Mouse (Mus musculus) kidney, embryonic 16.5 days (tissue): ENCODE data around the gene Mvb12a. TPM values are rescaled to one million over a fixed set of nuclear protein-coding genes. Genes with fewer than 3 reads are reported as not detected.

Experiments used
- ATAC-seq: fragments of 200-750 bp; cut with Nextera tagmentation; 2 replicates; pipeline ENCODE4 v1.8.0; 2017; ENCODE audit warnings: moderate TSS enrichment; ENCODE audit not compliant: low FRiP score, low TSS enrichment
- H3K27ac ChIP-seq: fragments of 300-500 bp; sonication (generic); 2 replicates; pipeline ENCODE4 v1.5.1; 2014; ENCODE audit warnings: low read length
- H3K27me3 ChIP-seq: fragments of 300-500 bp; sonication (generic); 2 replicates; pipeline ENCODE4 v1.6.1; 2014; ENCODE audit warnings: low read length, control low read depth, mixed read lengths; ENCODE audit not compliant: insufficient read depth
- H3K36me3 ChIP-seq: fragments of 300-500 bp; sonication (generic); 2 replicates; pipeline ENCODE4 v1.6.1; 2014; ENCODE audit warnings: low read length, control low read depth, mixed read lengths; ENCODE audit not compliant: insufficient read depth
- H3K4me1 ChIP-seq: fragments of 300-500 bp; sonication (generic); 2 replicates; pipeline ENCODE4 v1.6.1; 2014; ENCODE audit warnings: low read length, control low read depth, mixed read lengths; ENCODE audit not compliant: insufficient read depth
- H3K4me2 ChIP-seq: fragments of 300-500 bp; sonication (generic); replicated peaks from 2 replicates; pipeline ENCODE4 v1.6.1; 2014; ENCODE audit warnings: low read depth, low read length
- H3K4me3 ChIP-seq: fragments of 300-500 bp; sonication (generic); 2 replicates; pipeline ENCODE4 v1.5.1; 2014; ENCODE audit warnings: mild to moderate bottlenecking, low read length
- H3K9ac ChIP-seq: fragments of 300-500 bp; sonication (generic); replicated peaks from 2 replicates; pipeline ENCODE4 v1.6.1; 2014; ENCODE audit warnings: low read length
- H3K9me3 ChIP-seq: fragments of 300-500 bp; sonication (generic); 2 replicates; pipeline ENCODE4 v1.6.1; 2016; ENCODE audit warnings: low read length, control low read depth
- WGBS: fragments of 180-500 bp; shearing (Covaris S2); extraction: QIAGEN DNeasy Blood & Tissue Kit; methylation state at CpG from one replicate; pipeline ENCODE4 v1.1.7; 2014; 5-methylcytosine and 5-hydroxymethylcytosine counted together
- polyA plus RNA-seq: library from polyadenylated mRNA; unstranded; fragments of >200 nt; fragmentation: Nextera tagmentation; extraction: Ambion mirVana; gene quantifications from 2 replicates; pipeline ENCODE4 v1.2.1, GENCODE M21; 2015

Gene Mvb12a
- polyA plus RNA-seq, 1 experiment from 2014 or later: 118 TPM

DNA sequence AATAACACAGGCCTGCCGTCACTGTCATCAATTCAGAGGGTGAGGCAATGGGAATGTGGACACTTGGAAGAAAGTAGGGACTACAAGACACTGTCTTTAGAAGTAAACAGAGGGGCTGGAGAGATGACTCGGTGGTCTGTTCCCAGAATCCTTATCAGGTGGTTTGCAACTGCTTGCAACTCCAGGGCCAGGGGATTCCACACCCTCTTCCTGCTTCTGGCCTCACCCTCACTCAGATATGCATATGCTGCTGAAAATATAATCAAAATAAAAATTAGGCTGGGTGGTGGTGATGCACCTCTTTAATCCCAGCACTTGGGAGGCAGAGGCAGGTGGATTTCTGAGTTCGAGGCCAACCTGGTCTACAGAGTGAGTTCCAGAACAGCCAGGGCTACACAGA, 17.3 kb downstream of the Mvb12a start:
- no peak overlapping the region for H3K27ac ChIP-seq
- H3K4me1 ChIP-seq: peaks cover 11% of the 10 kb centered on the region
- no peak for ATAC-seq
- H3K4me3 ChIP-seq: no peak overlapping the region
- no peak overlapping the region for H3K4me2 ChIP-seq
- H3K36me3 ChIP-seq: no peaks in the 10 kb centered on the region
- peaks cover 6% of the 10 kb centered on the region; the same call in 1 of the 2 replicates for H3K9me3 ChIP-seq
- WGBS: 77% methylated on average over 3 of the region's 3 CpGs
- peaks cover 49% of the 10 kb centered on the region for H3K27me3 ChIP-seq
- H3K9ac ChIP-seq: no peak overlapping the region

GRCm38 (mm10) chr8:71560765-71561164, 18.0 kb downstream of the Mvb12a start:
- Histone ChIP-seq H3K4me1 (peaks cover 11% of the 10 kb centered on the region), H3K36me3 (no peaks in the 10 kb centered on the region), H3K27ac (no peak overlapping the region), H3K27me3 (peaks cover 49% of the 10 kb centered on the region), H3K9me3 (peaks cover 6% of the 10 kb centered on the region; the same call in 1 of the 2 replicates), H3K4me3 (no peak overlapping the region), H3K9ac (no peak overlapping the region), H3K4me2 (no peak overlapping the region)
- ATAC-seq: no peak
- WGBS: 85% methylated on average over 5 of the region's 5 CpGs

DNA sequence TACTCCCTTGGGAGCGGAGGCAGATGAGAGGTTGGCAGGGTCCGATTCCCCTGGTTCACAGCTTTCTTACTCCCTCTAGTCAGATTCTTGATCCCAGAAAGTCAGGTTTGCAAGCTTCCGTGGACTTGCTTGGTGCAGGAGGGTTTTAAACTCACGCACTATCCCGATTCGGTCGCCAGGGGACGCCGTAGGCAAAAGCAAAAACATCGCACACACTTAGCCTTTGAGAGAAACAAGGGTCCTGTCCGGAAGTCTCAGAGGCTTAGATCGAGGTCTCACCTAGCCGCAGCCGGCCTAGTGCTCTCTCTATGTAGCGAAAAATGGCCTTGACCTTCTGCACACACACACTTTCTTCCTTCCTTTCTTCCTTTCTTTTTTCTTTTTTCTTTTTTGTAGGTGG, 18.7 kb downstream of the Mvb12a start:
- no peak overlapping the region for H3K9ac ChIP-seq
- H3K9me3 ChIP-seq: peaks cover 6% of the 10 kb centered on the region; the same call in 1 of the 2 replicates
- no peak overlapping the region for H3K27ac ChIP-seq
- H3K4me1 ChIP-seq: peaks cover 11% of the 10 kb centered on the region
- 2% methylated on average over 15 of the region's 15 CpGs for WGBS
- H3K4me2 ChIP-seq: no peak overlapping the region
- peaks cover 49% of the 10 kb centered on the region for H3K27me3 ChIP-seq
- H3K36me3 ChIP-seq: no peaks in the 10 kb centered on the region
- H3K4me3 ChIP-seq: no peak overlapping the region
- no peak for ATAC-seq

- H3K36me3 ChIP-seq: no peaks in the 10 kb centered on the region
- peaks cover 14% of the 10 kb centered on the region for H3K4me1 ChIP-seq
- H3K4me2 ChIP-seq: peak overlapping the region; percentile 50
- H3K27ac ChIP-seq: no peak overlapping the region
- peaks cover 42% of the 10 kb centered on the region for H3K27me3 ChIP-seq
- 1% methylated on average over 33 of the region's 33 CpGs for WGBS
- H3K4me3 ChIP-seq: peak overlapping the region; percentile 32
- H3K9me3 ChIP-seq: peaks cover 6% of the 10 kb centered on the region; the same call in 1 of the 2 replicates
- ATAC-seq: 0 out of 2 replicates have a peak, but pooled peaks have one; percentile 34
- peak overlapping the region; percentile 9 for H3K9ac ChIP-seq
These were observed 20.0 kb downstream of the Mvb12a start for GRCm38 (mm10) chr8:71562751-71563150.

- ATAC-seq: no peak
- Histone ChIP-seq H3K4me1 (peaks cover 18% of the 10 kb centered on the region), H3K4me2 (no peak overlapping the region), H3K4me3 (no peak overlapping the region), H3K9me3 (peaks cover 6% of the 10 kb centered on the region; the same call in 1 of the 2 replicates), H3K27ac (no peak overlapping the region), H3K9ac (no peak overlapping the region), H3K36me3 (no peaks in the 10 kb centered on the region), H3K27me3 (peaks cover 33% of the 10 kb centered on the region)
- 83% methylated on average over 4 of the region's 4 CpGs for WGBS
These were observed 21.3 kb downstream of the Mvb12a start for GRCm38 (mm10) chr8:71563992-71564391.

DNA sequence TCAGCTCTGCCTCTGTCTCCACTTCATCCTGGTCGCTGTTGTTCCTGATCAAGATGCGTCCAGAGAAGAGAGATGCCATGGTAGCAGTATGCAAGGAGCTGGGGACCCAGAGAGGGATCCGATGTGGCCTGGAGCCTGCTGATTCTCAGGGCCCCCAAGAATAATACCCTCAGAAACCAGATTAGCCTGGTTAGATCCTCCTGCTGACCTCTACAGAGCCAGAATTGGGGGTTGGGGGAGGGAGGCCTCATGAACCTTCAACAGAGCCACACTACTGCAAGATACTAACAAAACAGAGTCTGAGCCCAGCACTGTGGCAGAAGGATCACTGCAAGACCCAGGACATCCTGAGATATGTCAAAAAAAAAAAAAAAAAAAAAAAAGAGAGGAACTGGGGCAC, 23.8 kb downstream of the Mvb12a start, which contains the start of gene Nxnl1:
TSS of gene Nxnl1 (minus strand) at position 101 of the 400 bp plus-strand sequence.
- peaks cover 12% of the 10 kb centered on the region for H3K27me3 ChIP-seq
- WGBS: 71% methylated on average over 3 of the region's 3 CpGs
- peaks cover 6% of the 10 kb centered on the region; the same call in 1 of the 2 replicates for H3K9me3 ChIP-seq
- H3K9ac ChIP-seq: no peak within 1 kb of the TSS
- H3K4me2 ChIP-seq: no peak within 1 kb of the TSS
- H3K4me1 ChIP-seq: peaks cover 25% of the 10 kb centered on the region
- H3K36me3 ChIP-seq: no peaks in the 10 kb centered on the region
- H3K4me3 ChIP-seq: no peak within 1 kb of the TSS
- ATAC-seq: no peak
- no peak within 1 kb of the TSS; the same call in 1 of the 2 replicates for H3K27ac ChIP-seq

GRCm38 (mm10) chr8:71567587-71567986, 24.9 kb downstream of the Mvb12a start:
- Histone ChIP-seq H3K4me3 (no peak overlapping the region), H3K27ac (peak overlapping the region; percentile 94), H3K9me3 (peaks cover 6% of the 10 kb centered on the region; the same call in 1 of the 2 replicates), H3K36me3 (no peaks in the 10 kb centered on the region), H3K27me3 (peaks cover 2% of the 10 kb centered on the region), H3K9ac (no peak overlapping the region), H3K4me2 (no peak overlapping the region), H3K4me1 (peaks cover 25% of the 10 kb centered on the region)
- no peak for ATAC-seq
- WGBS: 74% methylated on average over 7 of the region's 7 CpGs

GRCm38 (mm10) chr8:71568387-71568937, 25.7 kb downstream of the Mvb12a start, which contains the start of gene Slc27a1:
Slc27a1 (plus strand) TSS chr8:71568882.
- peak; percentile 10 for ATAC-seq

GRCm38 (mm10) chr8:71568941-71569340, 26.2 kb downstream of the Mvb12a start:
- H3K27me3 ChIP-seq: no peaks in the 10 kb centered on the region
- no peak for ATAC-seq
- H3K9me3 ChIP-seq: peaks cover 5% of the 10 kb centered on the region; the same call in 1 of the 2 replicates
- peaks cover 25% of the 10 kb centered on the region for H3K4me1 ChIP-seq
- H3K4me3 ChIP-seq: peak overlapping the region; percentile 66
- H3K27ac ChIP-seq: peak overlapping the region; percentile 94
- peak overlapping the region; percentile 91 for H3K4me2 ChIP-seq
- peak overlapping the region; percentile 70 for H3K9ac ChIP-seq
- no peaks in the 10 kb centered on the region for H3K36me3 ChIP-seq
- WGBS: 21% methylated on average over 6 of the region's 6 CpGs

More at GRCm38 (mm10) chr8:71568387-71568937, 25.7 kb downstream of the Mvb12a start, which contains the start of gene Slc27a1:
- Histone ChIP-seq H3K9ac (peak within 1 kb of the TSS; percentile 70), H3K36me3 (no peaks in the 10 kb centered on the region), H3K9me3 (peaks cover 6% of the 10 kb centered on the region; the same call in 1 of the 2 replicates), H3K27me3 (no peaks in the 10 kb centered on the region), H3K27ac (peak within 1 kb of the TSS; percentile 94), H3K4me3 (peak within 1 kb of the TSS; percentile 66), H3K4me1 (peaks cover 25% of the 10 kb centered on the region), H3K4me2 (peak within 1 kb of the TSS; percentile 91)
- WGBS: 9% methylated on average over 13 of the region's 13 CpGs
